Mouse (Mus musculus) natural killer cell, adult 2 months (primary cell): ENCODE results near the gene Gab1.

Experiments
- DNase-seq, 2 experiments: peaks; one replicate each; pipeline ENCODE4 v3.0.0; 2022; ENCODE audit warnings: low spot score in 2 of 2

Gab1 gene

DNA sequence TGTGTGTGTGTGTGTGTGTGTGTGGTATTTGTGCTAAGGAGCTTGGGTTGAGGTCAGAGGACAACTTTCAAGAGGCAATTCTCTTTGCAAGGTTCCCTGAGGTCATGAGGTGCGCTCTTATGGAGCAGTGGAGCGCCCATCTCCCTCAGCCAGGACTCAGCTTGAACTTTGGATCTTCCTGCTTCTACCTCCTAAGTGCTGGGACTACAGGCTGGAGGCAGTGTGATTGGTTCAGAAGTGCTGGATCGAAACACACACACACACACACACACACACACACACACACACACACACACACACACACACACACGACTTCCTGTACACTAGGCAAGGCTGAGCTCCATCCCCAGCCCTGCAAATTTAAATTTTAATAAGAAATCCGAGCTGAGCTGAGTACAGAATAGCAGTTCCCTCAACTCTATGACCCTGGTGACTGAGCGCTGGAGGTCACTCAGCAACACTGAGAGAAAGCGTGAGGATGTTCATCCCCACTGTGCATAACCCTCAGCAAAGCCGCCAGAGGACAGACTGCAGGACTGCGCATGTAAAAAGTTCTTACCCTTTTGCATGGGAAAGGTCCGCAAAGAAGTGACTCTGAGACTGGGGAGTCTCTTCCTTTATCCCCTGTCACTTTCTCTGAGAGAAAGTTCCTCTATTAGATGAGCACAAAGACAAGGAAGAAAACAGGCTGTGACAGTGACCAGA lies 6.4 kb downstream of the Gab1 start:
- no peak for DNase-seq

GRCm38 (mm10) chr8:80872688-80873087 lies 7.6 kb downstream of the Gab1 start:
- no peak for DNase-seq

GRCm38 (mm10) chr8:80871400-80871799 lies 8.9 kb downstream of the Gab1 start:
- no peak for DNase-seq

GRCm38 (mm10) chr8:80870535-80871204 lies 9.6 kb downstream of the Gab1 start:
- no peak for DNase-seq

GRCm38 (mm10) chr8:80869881-80870328 lies 10.4 kb downstream of the Gab1 start:
- no peak for DNase-seq

- no peak for DNase-seq
Measured at GRCm38 (mm10) chr8:80868801-80869323, 11.5 kb downstream of the Gab1 start.

DNA sequence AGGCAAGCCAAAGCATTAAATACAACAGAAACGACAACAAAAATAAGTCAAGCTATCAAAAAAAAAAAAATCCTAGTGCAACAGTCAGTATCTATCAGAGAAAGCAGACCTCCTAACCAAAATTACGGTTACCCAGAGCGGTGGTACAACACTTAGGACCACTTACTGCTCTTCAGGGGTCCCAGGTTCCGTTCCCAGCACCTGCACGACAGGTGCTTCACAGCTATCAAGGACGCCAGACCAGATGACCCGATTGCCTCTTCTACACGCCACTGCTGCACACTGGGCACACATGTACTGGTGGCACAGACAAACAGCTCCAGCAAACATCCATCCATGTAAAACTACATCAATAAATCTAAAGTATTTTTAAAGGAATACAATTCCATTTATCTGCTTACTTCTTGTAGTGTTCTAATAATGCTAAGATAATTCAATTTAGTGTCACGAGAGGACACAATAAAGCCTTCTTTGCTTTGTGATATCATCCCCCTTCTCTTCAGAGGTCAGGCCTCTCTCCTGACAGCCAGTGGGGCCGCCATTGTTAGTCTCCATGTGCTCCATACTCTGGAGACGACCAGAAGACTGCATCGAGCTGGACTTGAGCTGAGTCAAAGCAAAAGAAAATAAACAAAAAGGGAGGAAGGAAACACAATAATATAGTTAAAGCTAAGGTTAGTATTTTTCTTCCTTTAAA lies 12.2 kb downstream of the Gab1 start:
- DNase-seq, result no peak

GRCm38 (mm10) chr8:80867598-80867997 lies 12.7 kb downstream of the Gab1 start:
- no peak for DNase-seq

DNA sequence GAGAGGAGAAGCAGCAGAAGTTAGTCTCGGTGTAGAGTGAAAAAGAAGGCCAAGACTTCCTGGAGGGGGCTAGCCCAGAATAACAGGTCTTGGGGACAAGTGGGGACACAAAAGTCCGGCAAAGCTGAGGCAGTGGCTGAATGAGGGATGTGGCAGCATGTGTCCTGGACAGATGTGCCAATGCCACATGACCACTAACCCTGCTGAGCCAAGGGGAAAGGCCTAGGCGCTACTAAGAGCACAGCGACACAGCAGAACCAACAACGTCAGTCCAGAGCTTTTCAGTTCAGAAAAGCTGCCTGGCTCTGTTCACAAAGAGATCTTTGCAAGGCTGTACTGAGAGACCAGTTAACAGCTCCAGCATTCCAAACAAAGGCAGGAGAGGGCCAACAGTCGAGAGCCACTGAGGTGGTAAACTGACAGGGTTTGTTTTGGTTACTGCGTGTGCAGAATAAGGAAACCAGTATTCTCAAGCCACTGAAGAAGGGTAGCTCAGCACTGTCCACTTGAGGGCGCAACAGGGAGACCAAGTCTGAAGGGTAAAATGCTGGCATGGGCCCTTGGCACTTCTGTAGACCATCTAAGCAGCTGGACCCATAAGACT lies 15.0 kb downstream of the Gab1 start:
- no peak for DNase-seq

GRCm38 (mm10) chr8:80863393-80863792 lies 16.9 kb downstream of the Gab1 start:
- DNase-seq, result no peak

DNA sequence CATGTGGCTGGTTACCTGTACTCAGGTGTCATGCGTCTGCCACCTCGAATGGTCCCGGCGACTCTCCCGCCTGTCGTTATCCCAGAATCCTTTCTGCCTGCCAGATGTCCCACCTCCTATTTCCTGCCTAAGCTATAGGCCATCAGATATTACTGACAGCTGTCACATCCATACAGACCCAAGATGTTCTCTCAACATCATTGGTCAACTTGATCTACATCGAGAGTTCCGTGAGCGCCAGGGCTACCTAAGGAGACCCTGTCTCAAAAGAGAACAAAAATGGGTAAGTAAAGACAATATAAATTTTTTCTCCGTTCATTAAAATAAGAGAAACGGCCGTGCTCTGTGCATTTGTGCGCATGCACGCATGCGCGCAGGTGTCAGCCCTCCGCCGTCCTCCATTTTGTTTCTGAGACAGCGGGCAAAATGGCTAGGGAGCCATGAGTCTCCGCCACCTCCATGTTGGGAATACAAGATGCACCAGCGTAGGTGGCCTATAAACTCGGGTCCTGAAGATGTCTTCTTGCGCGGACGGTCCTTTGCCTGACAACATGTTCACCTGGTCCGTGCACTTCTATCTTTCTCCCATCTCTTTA lies 21.0 kb downstream of the Gab1 start:
- DNase-seq, result no peak

DNA sequence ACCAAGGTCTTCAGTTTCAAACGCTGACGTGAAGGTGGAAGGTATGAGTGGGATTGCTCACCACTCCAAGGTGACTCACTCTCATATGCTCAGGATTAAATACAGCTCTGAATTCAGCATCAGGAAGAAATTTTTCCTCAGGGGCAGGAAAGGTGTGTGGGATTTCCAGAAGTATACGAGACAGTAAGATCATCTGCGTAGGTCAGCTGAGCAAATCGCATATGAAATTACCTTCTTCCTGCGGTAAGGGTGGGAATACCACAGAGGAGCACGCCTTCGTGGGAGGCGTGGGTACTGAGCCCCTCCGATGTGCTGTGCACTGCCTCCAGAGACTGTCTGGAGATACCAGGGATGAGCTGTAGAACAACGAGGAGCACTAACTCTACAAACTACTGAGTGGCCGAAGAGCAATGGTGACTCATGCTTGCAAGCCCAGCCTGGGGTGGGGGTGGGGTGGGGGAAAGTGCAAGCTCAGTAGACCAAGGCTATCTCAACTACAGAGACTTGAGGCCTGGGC lies 22.4 kb downstream of the Gab1 start:
- DNase-seq, result no peak

DNA sequence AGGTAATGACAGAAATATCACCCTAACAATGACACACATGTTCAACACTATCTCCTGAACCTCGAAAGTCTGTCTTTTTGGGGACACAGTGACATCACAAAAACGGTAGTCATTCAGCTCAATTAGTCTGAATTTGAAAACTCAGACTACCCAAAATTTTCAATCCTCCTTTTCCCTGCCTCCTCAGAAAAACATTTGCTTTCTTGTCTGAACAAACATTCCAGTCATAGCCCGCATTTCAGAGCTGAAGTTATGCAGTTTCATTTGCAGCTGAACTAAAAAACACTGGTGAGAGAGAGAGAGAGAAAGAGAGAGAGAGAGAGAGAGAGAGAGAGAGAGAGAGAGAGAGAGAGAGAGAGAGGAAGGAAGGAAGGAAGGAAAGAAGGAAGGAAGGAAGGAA lies 23.2 kb downstream of the Gab1 start:
- no peak for DNase-seq

- no peak for DNase-seq
Measured at GRCm38 (mm10) chr8:80856606-80857005, 23.7 kb downstream of the Gab1 start.

GRCm38 (mm10) chr8:80853622-80854021 lies 26.7 kb downstream of the Gab1 start:
- no peak for DNase-seq

- DNase-seq, result no peak
Measured at GRCm38 (mm10) chr8:80853208-80853607, 27.1 kb downstream of the Gab1 start.

GRCm38 (mm10) chr8:80852412-80853165 lies 27.7 kb downstream of the Gab1 start:
- DNase-seq, result no peak

GRCm38 (mm10) chr8:80851648-80852047 lies 28.7 kb downstream of the Gab1 start:
- DNase-seq, result no peak

- DNase-seq, result no peak
Measured at GRCm38 (mm10) chr8:80850013-80850412, 30.3 kb downstream of the Gab1 start.

DNA sequence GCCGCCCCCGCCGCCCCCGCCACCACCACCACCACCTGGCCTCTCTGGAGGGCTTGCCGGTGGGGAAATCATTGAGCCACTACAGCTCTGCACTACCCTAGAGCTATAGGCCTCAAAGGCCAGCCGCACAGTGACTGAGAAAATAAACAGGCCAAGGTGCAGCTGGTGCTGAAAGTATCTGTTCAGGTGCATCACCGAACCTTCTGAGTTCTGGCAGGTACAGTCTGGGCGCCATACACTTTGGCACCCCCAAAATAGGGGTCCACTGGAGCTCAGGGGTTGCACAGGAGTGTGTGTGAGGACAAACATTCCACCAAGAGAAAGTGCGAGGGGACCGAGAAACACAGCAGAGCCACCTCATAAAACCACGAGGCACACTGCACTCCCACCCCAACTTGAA lies 31.7 kb downstream of the Gab1 start:
- no peak for DNase-seq

- DNase-seq, result no peak
Measured at GRCm38 (mm10) chr8:80847912-80848311, 32.4 kb downstream of the Gab1 start.
